Mouse (Mus musculus) lung, embryonic 16.5 days (tissue): ENCODE measurements at regions not wholly inside any gene's neighbourhood (a gene's known extent, or its start where the extent isn't known, plus 50 kb on each side); places are given as distances from the start of the nearest gene placed in this dataset.

Experiments used
- ATAC-seq: fragments of 200-750 bp; cut with Nextera tagmentation; 2 replicates; pipeline ENCODE4 v1.8.0; 2017; ENCODE audit warnings: low read depth, mild to moderate bottlenecking, moderate library complexity
- H3K27ac ChIP-seq: fragments of 300-500 bp; sonication (generic); 2 replicates; pipeline ENCODE4 v1.5.1; 2014; ENCODE audit warnings: mild to moderate bottlenecking, control low read depth, low read length
- H3K27me3 ChIP-seq: fragments of 300-500 bp; sonication (generic); 2 replicates; pipeline ENCODE4 v1.6.1; 2014; ENCODE audit warnings: low read depth, low read length, mixed read lengths; ENCODE audit not compliant: control insufficient read depth, insufficient read depth
- H3K36me3 ChIP-seq: fragments of 300-500 bp; sonication (generic); 2 replicates; pipeline ENCODE4 v1.6.1; 2014; ENCODE audit warnings: low read length; ENCODE audit not compliant: control insufficient read depth, insufficient read depth
- H3K4me1 ChIP-seq: fragments of 300-500 bp; sonication (generic); replicated peaks from 2 replicates; pipeline ENCODE4 v1.6.1; 2014; ENCODE audit warnings: low read length, mixed read lengths; ENCODE audit not compliant: control insufficient read depth, insufficient read depth
- H3K4me2 ChIP-seq: fragments of 300-500 bp; sonication (generic); 2 replicates; pipeline ENCODE4 v1.6.1; 2014; ENCODE audit warnings: low read depth, low read length, control low read depth
- H3K4me3 ChIP-seq: fragments of 300-500 bp; sonication (generic); 2 replicates; pipeline ENCODE4 v1.5.1; 2014; ENCODE audit warnings: mild to moderate bottlenecking, low read length, control low read depth
- H3K9ac ChIP-seq: fragments of 300-500 bp; sonication (generic); 2 replicates; pipeline ENCODE4 v1.6.1; 2014; ENCODE audit warnings: low read length, control low read depth
- H3K9me3 ChIP-seq: fragments of 300-500 bp; sonication (generic); 2 replicates; pipeline ENCODE4 v1.6.1; 2016; ENCODE audit warnings: low read length; ENCODE audit not compliant: control insufficient read depth
- WGBS: fragments of 180-500 bp; shearing (Covaris S2); extraction: QIAGEN DNeasy Blood & Tissue Kit; methylation state at CpG from one replicate; pipeline ENCODE4 v1.1.7; 2014; 5-methylcytosine and 5-hydroxymethylcytosine counted together

DNA sequence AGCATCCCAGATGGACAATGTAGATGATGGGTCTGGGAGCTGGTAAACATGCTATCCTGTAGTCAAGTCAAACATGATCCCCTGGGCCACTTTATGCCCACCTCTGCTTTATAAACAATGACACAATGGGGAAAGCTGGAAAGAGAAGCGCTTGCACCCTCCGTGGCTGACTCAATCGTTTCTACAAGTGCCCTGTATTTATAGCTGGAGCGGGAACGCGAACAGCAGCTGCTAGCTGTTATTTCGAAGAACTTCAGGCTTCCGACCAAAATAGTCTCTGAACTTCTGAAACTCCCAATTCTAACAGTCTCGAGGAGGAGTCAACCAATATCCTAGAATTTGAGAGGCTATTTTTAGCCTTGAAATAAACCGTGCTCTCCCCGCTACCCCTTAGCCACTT, 571.4 kb upstream of the Id2 start:
- no peak for ATAC-seq
- no peaks in the 10 kb centered on the region for H3K27me3 ChIP-seq
- WGBS: 77% methylated on average over 11 of the region's 11 CpGs

DNA sequence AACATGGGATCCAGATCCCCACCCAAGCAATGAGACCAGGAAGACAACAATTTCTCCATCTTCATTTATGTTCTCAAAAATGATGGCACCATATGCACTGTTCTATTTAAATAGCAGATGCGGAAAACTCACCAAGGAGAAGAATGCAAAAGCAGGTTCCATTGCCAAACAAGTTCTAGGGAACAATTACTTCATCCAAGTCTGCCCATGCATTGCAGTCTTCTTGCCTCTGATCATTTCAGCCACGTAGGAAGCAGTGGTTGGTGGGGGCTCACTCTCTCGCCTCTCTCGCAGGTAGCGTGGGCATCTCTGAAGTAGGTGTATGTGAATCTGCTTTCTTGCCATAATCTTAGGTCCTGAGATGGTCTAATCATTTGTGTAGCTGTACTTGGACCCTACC, 557.5 kb upstream of the Id2 start:
- H3K27ac ChIP-seq: no peak overlapping the region
- 93% methylated on average over 5 of the region's 5 CpGs for WGBS
- no peak overlapping the region for H3K4me3 ChIP-seq
- ATAC-seq: no peak
- H3K36me3 ChIP-seq: no peaks in the 10 kb centered on the region
- H3K4me2 ChIP-seq: no peak overlapping the region
- no peak overlapping the region for H3K9ac ChIP-seq
- no peaks in the 10 kb centered on the region for H3K27me3 ChIP-seq
- H3K4me1 ChIP-seq: no peaks in the 10 kb centered on the region
- no peaks in the 10 kb centered on the region for H3K9me3 ChIP-seq

More for the DNA sequence above, 571.4 kb upstream of the Id2 start:
- H3K36me3 ChIP-seq: no peaks in the 10 kb centered on the region
- H3K9ac ChIP-seq: no peak overlapping the region
- H3K27ac ChIP-seq: no peak overlapping the region
- H3K9me3 ChIP-seq: no peaks in the 10 kb centered on the region
- no peaks in the 10 kb centered on the region for H3K4me1 ChIP-seq
- no peak overlapping the region for H3K4me3 ChIP-seq
- H3K4me2 ChIP-seq: no peak overlapping the region

DNA sequence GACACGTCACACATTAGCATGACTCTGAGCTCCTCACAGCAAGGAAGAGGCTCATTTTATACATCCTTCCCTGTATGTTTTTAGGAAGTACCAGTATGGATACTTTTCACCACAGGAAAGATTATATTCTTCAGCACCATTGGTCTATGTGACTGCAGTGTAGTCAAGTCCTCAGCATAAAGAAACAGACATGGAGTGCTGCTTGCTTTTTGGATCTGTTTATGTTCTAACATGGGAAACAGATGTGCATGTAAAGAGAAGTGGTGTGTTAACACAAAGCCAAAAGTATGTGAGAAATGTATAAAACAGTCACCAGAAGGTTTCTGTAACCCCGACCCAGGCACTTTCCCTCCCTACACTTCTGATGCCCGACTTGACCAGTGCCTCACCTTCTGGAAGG, 553.3 kb upstream of the Id2 start:
- Histone ChIP-seq H3K9me3 (no peaks in the 10 kb centered on the region), H3K27ac (no peak overlapping the region), H3K36me3 (no peaks in the 10 kb centered on the region), H3K9ac (no peak overlapping the region), H3K4me2 (no peak overlapping the region), H3K27me3 (no peaks in the 10 kb centered on the region), H3K4me3 (no peak overlapping the region), H3K4me1 (no peaks in the 10 kb centered on the region)
- no peak for ATAC-seq
- 54% methylated on average over 3 of the region's 3 CpGs for whole genome bisulfite sequencing

DNA sequence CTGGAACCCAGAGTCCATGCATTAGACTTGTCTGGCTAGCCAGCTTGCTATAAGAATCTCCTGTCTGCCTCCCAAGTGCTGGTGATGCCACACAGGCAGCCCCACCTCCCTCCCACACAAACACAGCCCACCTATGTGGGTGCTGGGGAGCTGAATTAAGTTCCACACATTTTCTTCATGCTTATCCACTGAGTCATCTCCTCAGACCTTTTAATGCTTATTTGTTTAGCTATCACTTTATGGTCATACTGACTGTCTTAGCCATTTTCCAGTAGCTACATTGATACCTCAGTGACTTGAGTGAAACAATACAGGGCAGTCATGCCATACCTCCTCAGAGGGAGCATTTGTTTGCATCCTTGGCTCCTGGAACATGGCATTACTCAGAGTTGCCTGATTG, 531.1 kb upstream of the Id2 start:
- Histone ChIP-seq H3K4me3 (no peak overlapping the region), H3K4me1 (no peaks in the 10 kb centered on the region), H3K36me3 (no peaks in the 10 kb centered on the region), H3K4me2 (no peak overlapping the region), H3K27ac (no peak overlapping the region), H3K9ac (no peak overlapping the region), H3K27me3 (no peaks in the 10 kb centered on the region), H3K9me3 (no peaks in the 10 kb centered on the region)
- no peak for ATAC-seq

DNA sequence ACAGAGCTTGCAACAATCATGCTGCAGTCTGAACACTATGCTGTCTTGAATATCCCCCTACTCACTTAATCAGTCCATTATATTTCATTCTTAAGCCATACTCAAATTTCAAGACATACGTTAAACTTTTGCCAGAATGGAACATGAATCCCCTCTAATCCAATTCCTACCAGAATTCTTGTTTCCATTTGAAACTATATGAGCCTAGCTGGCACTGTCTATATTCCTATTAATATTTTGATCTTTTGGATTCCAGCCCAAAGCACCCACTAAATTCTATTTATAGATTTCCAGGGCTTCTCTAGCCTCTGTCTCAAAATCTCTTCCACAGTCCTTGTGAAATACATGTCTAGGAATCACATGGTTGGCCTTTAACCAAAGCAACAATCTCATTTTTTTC, 528.9 kb upstream of the Id2 start:
- H3K4me1 ChIP-seq: no peaks in the 10 kb centered on the region
- H3K4me3 ChIP-seq: no peak overlapping the region
- H3K4me2 ChIP-seq: no peak overlapping the region
- H3K27ac ChIP-seq: no peak overlapping the region
- H3K9ac ChIP-seq: no peak overlapping the region
- WGBS: 76% methylated on average over 1 of the region's 1 CpGs
- H3K36me3 ChIP-seq: no peaks in the 10 kb centered on the region
- no peaks in the 10 kb centered on the region for H3K27me3 ChIP-seq
- no peak for ATAC-seq
- no peaks in the 10 kb centered on the region for H3K9me3 ChIP-seq

GRCm38 (mm10) chr12:25623449-25623848, 526.5 kb upstream of the Id2 start:
- Histone ChIP-seq H3K4me3 (no peak overlapping the region), H3K9me3 (no peaks in the 10 kb centered on the region), H3K36me3 (no peaks in the 10 kb centered on the region), H3K4me2 (no peak overlapping the region), H3K27ac (no peak overlapping the region), H3K27me3 (no peaks in the 10 kb centered on the region), H3K9ac (no peak overlapping the region), H3K4me1 (no peaks in the 10 kb centered on the region)
- WGBS: 89% methylated on average over 2 of the region's 2 CpGs
- no peak for ATAC-seq

DNA sequence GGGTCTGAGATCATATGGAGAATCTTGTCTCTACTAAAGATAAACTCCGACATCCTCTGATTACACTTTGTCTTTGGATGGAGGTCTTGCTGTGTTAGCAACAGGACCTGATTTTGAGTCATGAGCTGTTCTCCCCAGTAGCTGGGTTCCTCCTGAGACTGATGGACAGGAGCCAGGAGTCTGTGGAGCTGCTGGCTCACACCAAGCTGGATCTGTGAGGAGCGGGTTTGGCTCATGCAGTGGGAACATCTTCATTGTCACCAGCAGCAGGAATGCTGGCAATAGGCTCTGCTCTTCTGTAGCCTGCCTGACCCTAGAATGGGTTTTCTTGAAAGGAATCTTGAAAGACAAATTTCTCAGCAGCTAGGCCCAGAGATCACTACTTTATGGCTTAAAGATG, 524.2 kb upstream of the Id2 start:
- WGBS: 79% methylated on average over 2 of the region's 2 CpGs
- no peaks in the 10 kb centered on the region for H3K36me3 ChIP-seq
- H3K27me3 ChIP-seq: no peaks in the 10 kb centered on the region
- no peak overlapping the region for H3K27ac ChIP-seq
- H3K9me3 ChIP-seq: no peaks in the 10 kb centered on the region
- no peak for ATAC-seq
- 0 out of 2 replicates have a peak, but pooled peaks cover 5% of the 10 kb centered on the region for H3K4me1 ChIP-seq
- H3K4me3 ChIP-seq: no peak overlapping the region
- no peak overlapping the region for H3K4me2 ChIP-seq
- no peak overlapping the region for H3K9ac ChIP-seq

DNA sequence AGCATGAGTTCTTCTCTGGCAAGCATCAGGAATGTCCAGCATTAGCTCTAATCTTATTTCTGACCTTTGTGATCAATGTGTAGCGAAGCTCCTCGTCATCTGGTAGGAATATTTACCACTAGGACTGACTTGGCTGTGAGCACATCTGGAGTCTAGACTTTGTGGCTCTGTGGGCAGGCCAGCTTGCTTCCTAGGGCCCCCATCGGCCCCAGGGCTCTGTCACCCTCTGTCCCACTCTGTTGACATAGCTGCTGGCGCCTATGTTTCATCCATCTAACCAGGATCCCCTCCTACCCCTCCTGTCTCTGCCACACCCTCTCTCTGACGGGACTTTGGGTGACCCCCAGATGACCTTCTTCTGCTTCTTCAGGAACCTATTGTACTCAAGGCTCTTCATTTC, 520.6 kb upstream of the Id2 start:
- WGBS: 25% methylated on average over 5 of the region's 5 CpGs
- Histone ChIP-seq H3K9me3 (no peaks in the 10 kb centered on the region), H3K4me2 (no peak overlapping the region), H3K9ac (no peak overlapping the region), H3K36me3 (no peaks in the 10 kb centered on the region), H3K27ac (no peak overlapping the region), H3K4me3 (no peak overlapping the region), H3K27me3 (no peaks in the 10 kb centered on the region), H3K4me1 (0 out of 2 replicates have a peak, but pooled peaks cover 5% of the 10 kb centered on the region)
- ATAC-seq: 0 out of 2 replicates have a peak, but pooled peaks have one; percentile 57

GRCm38 (mm10) chr12:25615377-25615776, 518.4 kb upstream of the Id2 start:
- Histone ChIP-seq H3K9me3 (no peaks in the 10 kb centered on the region), H3K4me1 (0 out of 2 replicates have a peak, but pooled peaks cover 5% of the 10 kb centered on the region), H3K4me3 (no peak overlapping the region), H3K27me3 (no peaks in the 10 kb centered on the region), H3K4me2 (no peak overlapping the region), H3K36me3 (no peaks in the 10 kb centered on the region), H3K9ac (no peak overlapping the region), H3K27ac (no peak overlapping the region)
- ATAC-seq: no peak
- 57% methylated on average over 3 of the region's 3 CpGs for WGBS

DNA sequence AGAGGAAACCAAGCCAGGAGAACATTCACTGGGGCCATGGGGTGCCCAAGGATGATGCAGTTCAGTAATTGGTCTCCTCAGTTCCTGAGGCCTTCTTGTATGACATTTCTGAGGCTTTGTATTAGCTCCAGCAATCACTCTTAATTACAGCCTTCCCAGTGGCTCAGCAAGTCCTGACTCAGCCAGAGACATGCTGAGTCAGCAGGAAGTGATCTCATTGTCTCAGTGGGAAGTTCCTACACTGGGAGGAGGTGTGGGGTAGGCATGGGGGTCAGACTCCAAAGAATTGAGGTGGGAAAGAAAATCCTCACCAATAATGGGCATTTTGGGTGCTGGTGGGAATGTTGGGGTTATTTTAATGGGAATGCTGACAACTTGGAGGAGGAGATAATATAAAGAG, 516.5 kb upstream of the Id2 start:
- H3K9me3 ChIP-seq: no peaks in the 10 kb centered on the region
- H3K4me2 ChIP-seq: no peak overlapping the region
- ATAC-seq: no peak
- H3K27ac ChIP-seq: no peak overlapping the region
- peaks cover 5% of the 10 kb centered on the region; the same call in 1 of the 2 replicates for H3K4me1 ChIP-seq
- no peak overlapping the region for H3K4me3 ChIP-seq
- H3K9ac ChIP-seq: no peak overlapping the region
- H3K27me3 ChIP-seq: no peaks in the 10 kb centered on the region
- no peaks in the 10 kb centered on the region for H3K36me3 ChIP-seq
